Mouse (Mus musculus): ENCODE measurements around the gene Trip10.

Trip10 gene

GRCm38 (mm10) chr17:57235803-57236202, 13.5 kb upstream of the Trip10 start:
- no peak for DNase-seq

- no peak for DNase-seq
Measured at GRCm38 (mm10) chr17:57237181-57237580, 12.1 kb upstream of the Trip10 start.

GRCm38 (mm10) chr17:57243650-57244370, 5.4 kb upstream of the Trip10 start:
- DNase-seq, result no peak

GRCm38 (mm10) chr17:57245311-57245929, 3.8 kb upstream of the Trip10 start:
- DNase-seq, result no peak

- DNase-seq, result no peak
Measured at GRCm38 (mm10) chr17:57246663-57247392, 2.4 kb upstream of the Trip10 start.

- peak; percentile 91 for DNase-seq
Measured at GRCm38 (mm10) chr17:57247393-57248200, 1.7 kb upstream of the Trip10 start.

GRCm38 (mm10) chr17:57248201-57248699, 1.0 kb upstream of the Trip10 start, which contains the start of gene Gpr108:
Gpr108 (minus strand) TSS chr17:57248446.
- peak; percentile 85 for DNase-seq

GRCm38 (mm10) chr17:57248771-57249170, 484 bp upstream of the Trip10 start:
- DNase-seq, result peak; percentile 43

GRCm38 (mm10) chr17:57250461-57251160, 1.4 kb downstream of the Trip10 start:
- no peak for DNase-seq

GRCm38 (mm10) chr17:57251431-57251830, 2.2 kb downstream of the Trip10 start:
- no peak for DNase-seq

GRCm38 (mm10) chr17:57253306-57253705, 4.1 kb downstream of the Trip10 start:
- no peak for DNase-seq

- DNase-seq, result no peak
Measured at GRCm38 (mm10) chr17:57255354-57255753, 6.1 kb downstream of the Trip10 start.

GRCm38 (mm10) chr17:57256921-57257485, 7.7 kb downstream of the Trip10 start:
- no peak for DNase-seq

- no peak for DNase-seq
Measured at GRCm38 (mm10) chr17:57258191-57258590, 8.9 kb downstream of the Trip10 start.

GRCm38 (mm10) chr17:57259742-57260141, 10.5 kb downstream of the Trip10 start:
- no peak for DNase-seq

GRCm38 (mm10) chr17:57260351-57260750, 11.1 kb downstream of the Trip10 start:
- DNase-seq, result no peak

GRCm38 (mm10) chr17:57261286-57261685, 12.0 kb downstream of the Trip10 start:
- no peak for DNase-seq

- no peak for DNase-seq
Measured at GRCm38 (mm10) chr17:57261796-57262195, 12.5 kb downstream of the Trip10 start.

GRCm38 (mm10) chr17:57262901-57263550, 13.8 kb downstream of the Trip10 start:
- DNase-seq, result no peak

GRCm38 (mm10) chr17:57264164-57264563, 14.9 kb downstream of the Trip10 start:
- DNase-seq, result no peak

Measured in cerebellum, adult 11 months (tissue).